Mouse (Mus musculus) olfactory bulb, adult 2 months (tissue): ENCODE measurements around the gene Dpep3.

Experiments
- CTCF ChIP-seq: fragments of 200-500 bp; IDR thresholded peaks from 2 replicates; pipeline ENCODE4 v1.5.1; 2012; ENCODE audit warnings: low read depth, mild to moderate bottlenecking, low read length, moderate library complexity; ENCODE audit not compliant: insufficient read depth
- POLR2A ChIP-seq: fragments of 200-500 bp; IDR thresholded peaks from 2 replicates; pipeline ENCODE4 v1.6.1; 2012; ENCODE audit warnings: mild to moderate bottlenecking, low read depth, low read length, moderate library complexity; ENCODE audit not compliant: insufficient read depth

GRCm38 (mm10) chr8:105969367-105969766 is 9.9 kb downstream of the Dpep3 start:
- no peak for TF ChIP-seq CTCF
- no peak for TF ChIP-seq POLR2A
